Mouse (Mus musculus): ENCODE results near the gene Bcl11b. TPM values are rescaled to one million over a fixed set of nuclear protein-coding genes. Genes with fewer than 3 reads are reported as not detected.

Bcl11b gene
- total and polyA plus RNA-seq, 2 experiments from 2014 or later = 70.1 to 122 TPM

- TF ChIP-seq CTCF (IDR thresholded peaks at IDR 0.05; ENCODE audit: low read depth) = no peak
- Histone ChIP-seq H3K4me3 (ENCODE audit: low read depth, low read length) (no peak overlapping the region), H3K9ac (no peak overlapping the region), H3K9me3 (ENCODE audit: low read length) (no peaks in the 10 kb centered on the region), H3K27me3 (ENCODE audit: insufficient read depth, low read length) (no peaks in the 10 kb centered on the region), H3K4me2 (ENCODE audit: low read depth) (no peak overlapping the region), H3K36me3 (ENCODE audit: insufficient read depth) (no peaks in the 10 kb centered on the region), H3K27ac (ENCODE audit: low read depth, low read length) (no peak overlapping the region), H3K4me1 (ENCODE audit: insufficient read depth) (no peaks in the 10 kb centered on the region)
- ATAC-seq (no peak), DNase-seq (no peak)
- 82% methylated on average over 7 of the region's 7 CpGs for WGBS
Measured at GRCm38 (mm10) chr12:107890326-107890725, 113.1 kb downstream of the Bcl11b start.

DNA sequence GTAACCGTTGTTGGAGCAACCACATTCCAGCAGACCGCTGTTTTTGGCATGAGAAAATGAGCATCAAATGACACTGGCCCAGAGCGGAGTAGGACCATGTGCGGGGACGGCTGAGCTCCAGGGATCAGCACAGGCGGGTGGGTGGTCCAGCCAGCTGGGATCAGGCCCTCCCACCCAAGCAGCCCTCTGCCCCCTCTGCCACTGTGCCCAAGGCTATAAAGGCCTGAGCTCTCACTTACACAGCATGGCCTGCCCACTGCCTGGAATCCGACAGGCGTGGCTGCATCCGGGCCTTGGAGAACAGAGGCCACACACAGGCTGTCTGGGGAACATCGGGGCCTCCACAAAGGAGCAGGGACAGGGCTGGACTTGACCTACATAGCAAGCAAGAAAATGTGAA lies 113.6 kb downstream of the Bcl11b start:
- ATAC-seq = no peak

DNA sequence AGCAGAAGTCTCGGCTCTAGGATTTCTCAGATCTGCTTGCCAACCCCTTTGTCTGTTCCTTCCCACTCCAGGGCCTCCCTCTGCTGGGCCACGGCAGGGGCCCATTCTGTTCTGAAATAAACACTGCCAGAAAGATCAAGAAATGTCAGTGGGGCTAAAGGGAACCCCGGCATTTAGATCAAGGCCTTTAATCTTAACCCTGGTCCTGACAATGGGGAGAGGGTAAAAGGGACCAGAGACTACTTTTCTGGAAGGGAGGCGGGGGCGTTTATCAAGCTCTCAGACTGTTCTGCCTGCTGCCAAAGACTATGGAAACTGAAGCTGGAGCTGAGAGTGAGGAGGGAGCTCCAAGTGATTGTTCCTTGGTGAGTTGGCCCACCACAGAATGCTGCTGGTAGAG lies 114.8 kb downstream of the Bcl11b start:
- Histone ChIP-seq H3K27me3 (ENCODE audit: insufficient read depth, low read length) (no peaks in the 10 kb centered on the region), H3K4me2 (ENCODE audit: low read depth) (no peak overlapping the region), H3K9me3 (ENCODE audit: low read length) (no peaks in the 10 kb centered on the region), H3K4me3 (ENCODE audit: low read depth, low read length) (no peak overlapping the region), H3K36me3 (ENCODE audit: insufficient read depth) (no peaks in the 10 kb centered on the region), H3K9ac (no peak overlapping the region), H3K4me1 (ENCODE audit: insufficient read depth) (no peaks in the 10 kb centered on the region), H3K27ac (ENCODE audit: low read depth, low read length) (no peak overlapping the region)
- WGBS = 23% methylated on average over 5 of the region's 5 CpGs
- ATAC-seq = no peak
- no peak for TF ChIP-seq CTCF (IDR thresholded peaks at IDR 0.05; ENCODE audit: low read depth)
- no peak for DNase-seq

More for the DNA sequence above, 113.6 kb downstream of the Bcl11b start:
- no peak overlapping the region for H3K27ac ChIP-seq (ENCODE audit: low read depth, low read length)
- no peak for TF ChIP-seq CTCF (IDR thresholded peaks at IDR 0.05; ENCODE audit: low read depth)
- H3K4me2 ChIP-seq (ENCODE audit: low read depth) = no peak overlapping the region
- WGBS = 70% methylated on average over 10 of the region's 10 CpGs
- no peak for DNase-seq
- H3K4me1 ChIP-seq (ENCODE audit: insufficient read depth) = no peaks in the 10 kb centered on the region
- no peaks in the 10 kb centered on the region for H3K27me3 ChIP-seq (ENCODE audit: insufficient read depth, low read length)
- H3K4me3 ChIP-seq (ENCODE audit: low read depth, low read length) = no peak overlapping the region
- no peaks in the 10 kb centered on the region for H3K36me3 ChIP-seq (ENCODE audit: insufficient read depth)
- H3K9me3 ChIP-seq (ENCODE audit: low read length) = no peaks in the 10 kb centered on the region
- H3K9ac ChIP-seq = no peak overlapping the region

GRCm38 (mm10) chr12:107888049-107888448 lies 115.4 kb downstream of the Bcl11b start:
- TF ChIP-seq CTCF (IDR thresholded peaks at IDR 0.05; ENCODE audit: low read depth) = no peak
- Histone ChIP-seq H3K9me3 (ENCODE audit: low read length) (no peaks in the 10 kb centered on the region), H3K4me3 (ENCODE audit: low read depth, low read length) (no peak overlapping the region), H3K27ac (ENCODE audit: low read depth, low read length) (no peak overlapping the region), H3K27me3 (ENCODE audit: insufficient read depth, low read length) (no peaks in the 10 kb centered on the region), H3K4me1 (ENCODE audit: insufficient read depth) (no peaks in the 10 kb centered on the region), H3K4me2 (ENCODE audit: low read depth) (no peak overlapping the region), H3K36me3 (ENCODE audit: insufficient read depth) (no peaks in the 10 kb centered on the region), H3K9ac (no peak overlapping the region)
- 88% methylated on average over 5 of the region's 5 CpGs for WGBS
- DNase-seq (no peak), ATAC-seq (no peak)

DNA sequence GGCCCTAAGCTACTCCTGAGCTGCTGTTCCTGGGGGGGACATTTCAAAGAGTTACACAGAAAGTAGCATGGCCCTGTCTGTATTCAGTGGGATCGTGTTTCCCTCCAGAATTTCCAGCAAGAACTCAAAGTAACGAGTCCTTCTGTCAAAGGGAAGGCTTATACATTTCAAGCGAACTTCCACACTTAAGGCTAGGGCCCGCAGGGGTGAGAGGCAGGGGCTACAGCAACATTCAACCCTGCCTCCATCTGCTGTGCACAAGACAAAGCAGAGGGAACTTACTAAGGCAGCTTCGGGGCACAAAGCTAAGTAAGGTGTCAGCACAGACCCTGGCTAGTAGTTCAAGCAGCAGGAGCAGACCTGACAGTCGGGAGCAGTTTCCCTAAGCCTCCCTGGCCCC lies 115.8 kb downstream of the Bcl11b start:
- WGBS = 57% methylated on average over 6 of the region's 6 CpGs
- DNase-seq = no peak
- Histone ChIP-seq H3K27ac (ENCODE audit: low read depth, low read length) (no peak overlapping the region), H3K4me2 (ENCODE audit: low read depth) (no peak overlapping the region), H3K9ac (no peak overlapping the region), H3K4me3 (ENCODE audit: low read depth, low read length) (no peak overlapping the region), H3K36me3 (ENCODE audit: insufficient read depth) (no peaks in the 10 kb centered on the region), H3K4me1 (ENCODE audit: insufficient read depth) (no peaks in the 10 kb centered on the region), H3K27me3 (ENCODE audit: insufficient read depth, low read length) (no peaks in the 10 kb centered on the region), H3K9me3 (ENCODE audit: low read length) (no peaks in the 10 kb centered on the region)
- no peak for ATAC-seq
- no peak for TF ChIP-seq CTCF (IDR thresholded peaks at IDR 0.05; ENCODE audit: low read depth)

- Histone ChIP-seq H3K9ac (no peak overlapping the region), H3K36me3 (ENCODE audit: insufficient read depth) (no peaks in the 10 kb centered on the region), H3K27ac (ENCODE audit: low read depth, low read length) (no peak overlapping the region), H3K4me3 (ENCODE audit: low read depth, low read length) (no peak overlapping the region), H3K27me3 (ENCODE audit: insufficient read depth, low read length) (no peaks in the 10 kb centered on the region), H3K4me2 (ENCODE audit: low read depth) (no peak overlapping the region), H3K4me1 (ENCODE audit: insufficient read depth) (no peaks in the 10 kb centered on the region), H3K9me3 (ENCODE audit: low read length) (no peaks in the 10 kb centered on the region)
- WGBS = 52% methylated on average over 6 of the region's 6 CpGs
- no peak for ATAC-seq
- no peak for DNase-seq
- TF ChIP-seq CTCF (IDR thresholded peaks at IDR 0.05; ENCODE audit: low read depth) = no peak
Measured at GRCm38 (mm10) chr12:107884330-107885065, 118.9 kb downstream of the Bcl11b start.

- ATAC-seq (no peak), DNase-seq (no peak)
- Histone ChIP-seq H3K36me3 (ENCODE audit: insufficient read depth) (no peaks in the 10 kb centered on the region), H3K9ac (no peak overlapping the region), H3K27me3 (ENCODE audit: insufficient read depth, low read length) (no peaks in the 10 kb centered on the region), H3K9me3 (ENCODE audit: low read length) (no peaks in the 10 kb centered on the region), H3K4me3 (ENCODE audit: low read depth, low read length) (no peak overlapping the region), H3K4me1 (ENCODE audit: insufficient read depth) (no peaks in the 10 kb centered on the region), H3K4me2 (ENCODE audit: low read depth) (no peak overlapping the region), H3K27ac (ENCODE audit: low read depth, low read length) (no peak overlapping the region)
- WGBS = 91% methylated on average over 9 of the region's 9 CpGs
- TF ChIP-seq CTCF (IDR thresholded peaks at IDR 0.05; ENCODE audit: low read depth) = no peak
Measured at GRCm38 (mm10) chr12:107881726-107882125, 121.7 kb downstream of the Bcl11b start.

All from forebrain, postnatal 0 days (tissue).